Mouse (Mus musculus): ENCODE measurements around the gene Mrps2. TPM values are rescaled to one million over a fixed set of nuclear protein-coding genes. Genes with fewer than 3 reads are reported as not detected.
A peak's percentile ranks its signal among the peaks of the same experiment; 100 is the strongest.

Mrps2 gene
- polyA plus RNA-seq, 2 experiments: 51.8 to 55.6 TPM

DNA sequence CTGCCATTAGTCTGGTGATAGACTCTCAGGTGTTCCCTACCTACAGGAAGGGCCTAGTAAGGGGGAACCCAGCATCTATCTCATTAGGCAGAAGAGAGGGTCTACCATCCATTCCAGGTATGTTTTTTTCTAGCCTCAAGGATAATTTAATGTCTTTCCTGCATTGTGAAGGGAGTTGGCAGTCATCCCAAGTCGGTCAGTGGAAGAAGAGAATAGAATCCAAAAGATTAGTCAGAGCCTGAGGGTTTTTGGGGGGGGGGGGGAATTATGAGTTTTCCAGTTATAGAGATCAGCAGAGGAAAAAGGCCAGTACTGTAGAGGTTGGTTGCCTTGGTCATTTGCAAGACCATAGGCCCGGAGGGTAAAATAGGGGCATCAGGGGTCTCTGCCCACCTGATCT lies 26.7 kb downstream of the Mrps2 start:
- H3K4me1 ChIP-seq (ENCODE audit: control insufficient read depth, insufficient read depth, low read length): no peaks in the 10 kb centered on the region
- DNase-seq (ENCODE audit: low spot score): peak; percentile 32
- no peak for TF ChIP-seq POLR2A (IDR thresholded peaks at IDR 0.05; ENCODE audit: borderline replicate concordance, extremely low read depth, insufficient read depth, insufficient read length)
- H3K4me3 ChIP-seq (replicated peaks; ENCODE audit: low read length): no peak overlapping the region
- no peaks in the 10 kb centered on the region for H3K27me3 ChIP-seq (ENCODE audit: control insufficient read depth, insufficient read depth, low read length)
- H3K9me3 ChIP-seq (ENCODE audit: control insufficient read depth, low read length): no peaks in the 10 kb centered on the region
- no peaks in the 10 kb centered on the region for H3K36me3 ChIP-seq (ENCODE audit: control insufficient read depth, insufficient read depth, low read length)
- no peak overlapping the region for H3K4me2 ChIP-seq (replicated peaks; ENCODE audit: low read depth, low read length, severe bottlenecking)
- H3K9ac ChIP-seq (ENCODE audit: low read depth, low read length, severe bottlenecking): no peak overlapping the region
- 90% methylated on average over 2 of the region's 2 CpGs for WGBS
- no peak overlapping the region for H3K27ac ChIP-seq (replicated peaks; ENCODE audit: low read depth, low read length)
- ATAC-seq (ENCODE audit: low FRiP score, low read depth): no peak

- Histone ChIP-seq H3K27me3 (ENCODE audit: control insufficient read depth, insufficient read depth, low read length) (no peaks in the 10 kb centered on the region), H3K36me3 (ENCODE audit: control insufficient read depth, insufficient read depth, low read length) (no peaks in the 10 kb centered on the region), H3K9me3 (ENCODE audit: control insufficient read depth, low read length) (no peaks in the 10 kb centered on the region), H3K4me2 (replicated peaks; ENCODE audit: low read depth, low read length, severe bottlenecking) (no peak overlapping the region), H3K4me3 (replicated peaks; ENCODE audit: low read length) (no peak overlapping the region), H3K9ac (ENCODE audit: low read depth, low read length, severe bottlenecking) (no peak overlapping the region), H3K4me1 (ENCODE audit: control insufficient read depth, insufficient read depth, low read length) (no peaks in the 10 kb centered on the region), H3K27ac (replicated peaks; ENCODE audit: low read depth, low read length) (no peak overlapping the region)
- DNase-seq (ENCODE audit: low spot score) (no peak), ATAC-seq (ENCODE audit: low FRiP score, low read depth) (no peak)
- 87% methylated on average over 14 of the region's 14 CpGs for WGBS
- no peak for TF ChIP-seq POLR2A (IDR thresholded peaks at IDR 0.05; ENCODE audit: borderline replicate concordance, extremely low read depth, insufficient read depth, insufficient read length)
Observed at GRCm38 (mm10) chr2:28495207-28495756, 27.4 kb downstream of the Mrps2 start.

DNA sequence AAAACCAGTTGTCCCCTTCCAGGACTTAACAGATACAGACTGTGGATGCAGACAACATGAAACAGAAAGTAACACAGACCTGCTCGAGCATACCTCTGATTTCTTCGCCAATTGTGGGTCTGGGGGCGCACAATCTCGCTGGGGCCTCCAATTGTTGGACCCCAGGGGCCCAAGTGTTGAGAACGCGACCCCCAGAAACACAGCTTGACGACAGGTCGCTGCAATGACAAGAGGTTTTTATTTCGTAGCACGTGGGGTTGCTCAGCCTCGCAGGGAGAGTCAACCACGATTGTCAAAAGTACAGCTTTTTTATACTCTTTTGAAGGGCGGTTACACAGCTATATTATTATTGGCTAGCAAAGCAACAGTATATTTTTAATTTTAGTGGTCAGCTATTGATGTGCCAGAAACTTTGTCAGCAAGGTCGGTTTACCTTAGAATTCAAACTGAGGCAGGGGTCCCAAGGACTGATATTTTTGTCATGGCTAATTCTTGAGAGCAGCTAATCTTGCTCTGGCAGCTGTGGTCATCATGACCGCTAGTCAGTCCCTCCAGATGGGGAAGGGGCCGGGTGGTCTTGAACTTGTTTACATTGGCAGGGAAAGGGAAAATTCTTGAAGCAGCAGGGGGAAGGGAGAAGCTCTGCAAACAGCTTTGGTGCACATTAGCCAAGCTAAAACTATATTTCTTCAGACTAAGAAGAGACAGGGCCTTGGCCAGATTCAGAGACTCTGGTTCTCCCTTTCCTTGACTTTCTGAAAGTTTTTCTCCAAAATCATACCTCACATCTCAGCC lies 28.1 kb downstream of the Mrps2 start:
- no peak overlapping the region for H3K4me2 ChIP-seq (replicated peaks; ENCODE audit: low read depth, low read length, severe bottlenecking)
- no peaks in the 10 kb centered on the region for H3K4me1 ChIP-seq (ENCODE audit: control insufficient read depth, insufficient read depth, low read length)
- no peaks in the 10 kb centered on the region for H3K36me3 ChIP-seq (ENCODE audit: control insufficient read depth, insufficient read depth, low read length)
- no peak for TF ChIP-seq POLR2A (IDR thresholded peaks at IDR 0.05; ENCODE audit: borderline replicate concordance, extremely low read depth, insufficient read depth, insufficient read length)
- no peaks in the 10 kb centered on the region for H3K27me3 ChIP-seq (ENCODE audit: control insufficient read depth, insufficient read depth, low read length)
- ATAC-seq (ENCODE audit: low FRiP score, low read depth) (no peak), DNase-seq (ENCODE audit: low spot score) (no peak)
- no peak overlapping the region for H3K4me3 ChIP-seq (replicated peaks; ENCODE audit: low read length)
- H3K9me3 ChIP-seq (ENCODE audit: control insufficient read depth, low read length): no peaks in the 10 kb centered on the region
- H3K27ac ChIP-seq (replicated peaks; ENCODE audit: low read depth, low read length): peak overlapping the region; percentile 45
- WGBS: 76% methylated on average over 16 of the region's 16 CpGs
- H3K9ac ChIP-seq (ENCODE audit: low read depth, low read length, severe bottlenecking): no peak overlapping the region

- no peak within 1 kb of the TSS for H3K4me2 ChIP-seq (replicated peaks; ENCODE audit: low read depth, low read length, severe bottlenecking)
- H3K27ac ChIP-seq (replicated peaks; ENCODE audit: low read depth, low read length): peak within 1 kb of the TSS; percentile 45
- 84% methylated on average over 5 of the region's 5 CpGs for WGBS
- H3K36me3 ChIP-seq (ENCODE audit: control insufficient read depth, insufficient read depth, low read length): no peaks in the 10 kb centered on the region
- no peaks in the 10 kb centered on the region for H3K4me1 ChIP-seq (ENCODE audit: control insufficient read depth, insufficient read depth, low read length)
- no peak within 1 kb of the TSS for H3K9ac ChIP-seq (ENCODE audit: low read depth, low read length, severe bottlenecking)
- no peak for DNase-seq (ENCODE audit: low spot score)
- no peak for TF ChIP-seq POLR2A (IDR thresholded peaks at IDR 0.05; ENCODE audit: borderline replicate concordance, extremely low read depth, insufficient read depth, insufficient read length)
- ATAC-seq (ENCODE audit: low FRiP score, low read depth): no peak
- H3K27me3 ChIP-seq (ENCODE audit: control insufficient read depth, insufficient read depth, low read length): no peaks in the 10 kb centered on the region
- H3K9me3 ChIP-seq (ENCODE audit: control insufficient read depth, low read length): no peaks in the 10 kb centered on the region
- no peak within 1 kb of the TSS for H3K4me3 ChIP-seq (replicated peaks; ENCODE audit: low read length)
Observed at GRCm38 (mm10) chr2:28496671-28497070, 28.8 kb downstream of the Mrps2 start, which contains the start of gene Gbgt1. TSS of gene Gbgt1 (plus strand) at chr2:28496891.

GRCm38 (mm10) chr2:28497561-28497960 lies 29.7 kb downstream of the Mrps2 start:
- H3K27ac ChIP-seq (replicated peaks; ENCODE audit: low read depth, low read length): no peak overlapping the region
- no peak overlapping the region for H3K9ac ChIP-seq (ENCODE audit: low read depth, low read length, severe bottlenecking)
- H3K36me3 ChIP-seq (ENCODE audit: control insufficient read depth, insufficient read depth, low read length): no peaks in the 10 kb centered on the region
- H3K27me3 ChIP-seq (ENCODE audit: control insufficient read depth, insufficient read depth, low read length): no peaks in the 10 kb centered on the region
- H3K4me2 ChIP-seq (replicated peaks; ENCODE audit: low read depth, low read length, severe bottlenecking): no peak overlapping the region
- H3K4me3 ChIP-seq (replicated peaks; ENCODE audit: low read length): no peak overlapping the region
- TF ChIP-seq POLR2A (IDR thresholded peaks at IDR 0.05; ENCODE audit: borderline replicate concordance, extremely low read depth, insufficient read depth, insufficient read length): no peak
- no peak for DNase-seq (ENCODE audit: low spot score)
- no peaks in the 10 kb centered on the region for H3K4me1 ChIP-seq (ENCODE audit: control insufficient read depth, insufficient read depth, low read length)
- no peak for ATAC-seq (ENCODE audit: low FRiP score, low read depth)
- 75% methylated on average over 5 of the region's 5 CpGs for WGBS
- no peaks in the 10 kb centered on the region for H3K9me3 ChIP-seq (ENCODE audit: control insufficient read depth, low read length)

Measured in limb, embryonic 14.5 days (tissue).